Mouse (Mus musculus) retina, postnatal 7 days (tissue): Measurements from ENCODE around the gene Angptl1.

Experiments
- DNase-seq: peaks from one replicate; pipeline ENCODE4 v3.0.0-alpha.2; 2012; ENCODE audit warnings: low read depth, low spot score

Angptl1 gene

GRCm38 (mm10) chr1:156870616-156871015, 32.3 kb downstream of the Angptl1 start:
- no peak for DNase-seq

- no peak for DNase-seq
Observed at GRCm38 (mm10) chr1:156884782-156885181, 46.4 kb downstream of the Angptl1 start.

- no peak for DNase-seq
Observed at GRCm38 (mm10) chr1:156885879-156886278, 47.5 kb downstream of the Angptl1 start.

- no peak for DNase-seq
Observed at GRCm38 (mm10) chr1:156888830-156889229, 50.5 kb downstream of the Angptl1 start.

- DNase-seq: no peak
Observed at GRCm38 (mm10) chr1:156891561-156891960, 53.2 kb downstream of the Angptl1 start.

GRCm38 (mm10) chr1:156901689-156902088, 63.3 kb downstream of the Angptl1 start:
- DNase-seq: no peak

- DNase-seq: no peak
Observed at GRCm38 (mm10) chr1:156903899-156904298, 65.5 kb downstream of the Angptl1 start.

- DNase-seq: no peak
Observed at GRCm38 (mm10) chr1:156905660-156906059, 67.3 kb downstream of the Angptl1 start.

- no peak for DNase-seq
Observed at GRCm38 (mm10) chr1:156909265-156909664, 70.9 kb downstream of the Angptl1 start.

GRCm38 (mm10) chr1:156909866-156910265, 71.5 kb downstream of the Angptl1 start:
- DNase-seq: no peak
